Mouse (Mus musculus) hindlimb bud, embryonic 11.5 days (tissue): ENCODE data around the gene Papola.
"Not testable (repeated sequence)": the region's sequence is repeated elsewhere in the genome, so short reads cannot be mapped to it uniquely, and the experiment has no call there.

Experiments
- DNase-seq: peaks from one replicate; pipeline ENCODE4 v3.0.0-alpha.2; 2012; ENCODE audit warnings: low read depth, low spot score; ENCODE audit errors: extremely low spot score

Gene Papola

DNA sequence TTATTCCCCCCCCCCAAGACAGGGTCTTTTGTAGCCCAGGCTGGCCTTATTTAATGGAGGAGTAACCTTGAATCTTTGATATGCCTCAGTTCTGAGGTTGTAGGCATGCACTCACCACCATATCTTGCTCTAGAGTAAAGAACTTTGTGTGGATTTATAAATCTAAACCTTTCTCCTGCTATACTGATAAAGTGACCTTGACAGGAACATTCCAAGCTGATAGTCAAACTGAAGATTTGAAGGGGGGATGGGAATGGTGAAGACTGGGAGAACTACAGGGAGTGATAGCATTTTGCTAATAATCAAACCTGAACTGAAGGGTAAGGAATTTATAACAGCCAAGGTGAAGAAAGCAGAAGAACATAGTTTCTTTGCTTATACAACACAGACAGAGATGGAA lies 13.5 kb downstream of the Papola start:
- no peak for DNase-seq

GRCm38 (mm10) chr12:105805790-105806189 lies 21.3 kb downstream of the Papola start:
- no peak for DNase-seq

DNA sequence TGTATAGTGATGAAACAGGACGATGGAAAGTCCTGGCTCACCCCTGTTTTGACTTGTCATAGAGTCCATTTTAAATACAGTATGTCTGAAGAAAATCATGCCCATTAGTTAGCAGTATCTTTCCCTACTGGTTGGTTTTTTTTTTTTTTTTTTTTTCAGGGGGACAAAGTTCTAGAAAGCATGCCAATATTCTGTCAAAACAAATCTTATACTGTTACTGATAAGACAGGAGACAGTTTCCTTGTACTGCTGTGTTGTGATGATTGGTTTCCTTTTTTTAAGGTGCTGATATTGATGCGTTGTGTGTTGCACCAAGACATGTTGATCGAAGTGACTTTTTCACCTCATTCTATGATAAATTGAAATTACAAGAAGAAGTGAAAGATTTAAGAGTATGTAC lies 21.7 kb downstream of the Papola start:
- no peak for DNase-seq

GRCm38 (mm10) chr12:105807416-105807815 lies 22.9 kb downstream of the Papola start:
- no peak for DNase-seq

GRCm38 (mm10) chr12:105808945-105809344 lies 24.5 kb downstream of the Papola start:
- DNase-seq: no peak

GRCm38 (mm10) chr12:105810608-105811007 lies 26.1 kb downstream of the Papola start:
- DNase-seq: no peak

- no peak for DNase-seq
These were observed 29.5 kb downstream of the Papola start for GRCm38 (mm10) chr12:105813957-105814356.

GRCm38 (mm10) chr12:105823472-105823871 lies 39.0 kb downstream of the Papola start:
- DNase-seq: no peak

GRCm38 (mm10) chr12:105824743-105825142 lies 40.2 kb downstream of the Papola start:
- DNase-seq: no peak

DNA sequence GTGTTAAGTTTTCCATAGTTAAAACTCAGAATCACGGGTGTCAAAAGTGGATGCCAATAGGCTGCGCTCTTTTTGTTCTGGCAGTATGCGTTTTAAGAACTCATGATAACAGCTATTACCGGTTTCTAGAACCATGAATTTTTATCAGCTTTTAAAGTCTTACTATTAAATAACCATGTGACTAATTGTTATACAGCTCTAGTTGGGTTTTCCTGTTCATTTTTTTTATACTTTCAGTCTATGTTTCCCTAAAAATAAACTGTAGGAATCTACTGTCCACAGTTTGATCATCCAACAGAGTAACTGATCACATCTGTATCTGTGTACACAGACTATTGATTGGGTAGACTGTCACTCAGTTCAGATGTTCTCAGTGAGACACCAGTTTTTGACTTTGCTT lies 40.8 kb downstream of the Papola start:
- no peak for DNase-seq

DNA sequence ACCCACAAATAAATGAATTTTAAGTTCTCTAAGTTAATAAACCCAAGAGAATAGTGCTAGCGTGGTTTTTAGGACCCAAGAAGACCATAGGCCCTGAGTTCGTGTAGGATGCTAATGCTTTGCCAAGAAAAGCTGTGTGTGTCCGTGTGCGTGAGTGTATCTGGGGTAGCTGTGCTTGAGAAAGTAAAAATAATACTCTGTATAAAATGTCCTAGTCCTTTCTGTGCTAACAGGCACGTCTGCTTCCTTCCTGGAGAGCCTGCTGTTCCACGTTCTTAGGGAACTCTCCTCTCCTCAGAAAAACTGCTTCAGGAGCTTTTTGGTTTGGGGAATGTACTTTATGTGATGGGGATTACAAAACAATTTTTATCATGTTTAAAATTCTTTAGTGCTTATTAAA lies 48.0 kb downstream of the Papola start:
- no peak for DNase-seq

- no peak for DNase-seq
These were observed 50.4 kb downstream of the Papola start for GRCm38 (mm10) chr12:105834926-105835325.

DNA sequence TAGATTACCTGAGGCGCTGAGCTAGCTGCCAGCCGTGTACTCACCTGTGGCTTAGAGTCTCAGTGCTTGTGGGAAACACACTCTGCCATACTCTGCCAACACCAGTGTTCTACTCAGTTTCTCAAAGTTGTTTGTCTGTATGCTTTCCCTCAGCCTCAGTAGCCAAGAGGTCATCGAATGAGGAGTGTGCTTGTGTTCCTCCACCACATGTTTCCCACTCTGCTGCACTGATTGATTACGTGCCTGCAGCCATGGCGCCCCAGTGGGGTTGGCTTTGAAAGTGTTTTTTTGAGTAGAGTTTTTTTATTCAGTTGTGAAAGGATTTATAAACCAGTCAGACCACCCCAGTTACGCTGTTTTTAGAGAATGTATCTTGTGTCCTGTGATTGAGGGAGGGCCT lies 51.1 kb downstream of the Papola start:
- DNase-seq: no peak

- no peak for DNase-seq
These were observed 51.7 kb downstream of the Papola start for GRCm38 (mm10) chr12:105836196-105836595.

- DNase-seq: no peak
These were observed 54.6 kb downstream of the Papola start for GRCm38 (mm10) chr12:105839096-105839495.

GRCm38 (mm10) chr12:105840545-105840944 lies 56.1 kb downstream of the Papola start:
- DNase-seq: not testable (repeated sequence)

- DNase-seq: no peak
These were observed 58.9 kb downstream of the Papola start for GRCm38 (mm10) chr12:105843243-105844005.

DNA sequence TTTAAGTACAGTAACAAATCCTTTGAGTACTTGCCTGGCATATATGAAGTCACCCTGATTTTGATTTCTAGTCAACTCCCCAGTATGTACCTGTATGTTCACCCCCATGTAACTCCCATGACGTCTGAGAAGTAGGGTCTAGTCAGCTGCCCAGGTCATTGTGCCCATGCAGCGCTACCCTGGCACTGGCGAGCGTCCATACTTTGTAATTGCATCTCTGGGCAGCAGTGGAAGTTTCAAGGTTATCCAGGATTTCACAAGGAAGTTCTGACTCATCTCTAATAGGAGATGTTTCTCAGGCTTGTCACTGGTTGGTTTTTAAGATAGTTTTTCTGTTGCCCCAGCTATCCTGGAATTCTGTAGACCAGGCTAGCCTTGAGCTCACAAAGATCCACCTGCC lies 59.9 kb downstream of the Papola start:
- no peak for DNase-seq

GRCm38 (mm10) chr12:105849102-105849501 lies 64.6 kb downstream of the Papola start:
- no peak for DNase-seq

DNA sequence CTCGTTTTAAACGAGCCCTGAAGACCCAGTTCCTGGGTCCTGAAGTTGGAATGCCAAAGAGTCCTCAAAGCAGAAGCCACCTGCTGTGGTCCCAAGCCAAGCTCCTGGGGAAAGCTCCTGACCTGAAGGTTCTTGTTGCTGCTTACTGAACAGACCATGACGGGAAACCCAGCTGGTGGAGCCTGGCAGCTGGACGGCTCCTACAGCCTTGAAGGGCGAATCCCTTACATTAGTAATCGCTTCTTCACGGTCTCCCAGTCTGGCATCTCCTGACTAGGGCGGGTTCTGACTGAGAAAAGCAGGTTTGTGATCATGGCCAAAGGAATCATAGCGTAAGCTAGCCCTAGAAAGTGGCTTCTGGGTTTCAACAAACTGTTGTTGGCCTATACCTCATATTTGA lies 66.2 kb downstream of the Papola start:
- DNase-seq: no peak

GRCm38 (mm10) chr12:105852798-105853197 lies 68.3 kb downstream of the Papola start:
- DNase-seq: no peak

DNA sequence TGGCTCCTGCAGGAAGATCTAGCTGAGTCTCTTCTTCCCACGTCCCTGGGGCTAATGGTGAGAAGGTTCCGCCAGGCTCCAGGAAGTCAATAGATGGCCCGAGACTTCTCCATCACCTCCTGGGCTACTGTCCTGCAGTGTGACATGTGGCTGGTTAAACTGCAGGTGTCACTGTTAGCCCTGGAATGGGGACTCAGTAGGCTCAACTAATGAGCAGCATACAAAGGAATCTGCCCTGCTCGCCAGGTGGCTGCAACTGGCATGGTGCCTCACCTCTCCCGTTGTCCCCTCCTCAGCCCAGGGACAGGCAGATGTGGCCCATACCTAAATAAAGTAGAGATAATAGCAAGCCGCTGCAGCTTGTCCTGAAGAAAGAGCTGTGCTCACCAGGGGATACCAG lies 70.1 kb downstream of the Papola start:
- DNase-seq: no peak
